Mouse (Mus musculus) forebrain, embryonic 11.5 days (tissue): ENCODE measurements around the gene Ifi211. TPM values are rescaled to one million over a fixed set of nuclear protein-coding genes. Genes with fewer than 3 reads are reported as not detected.
"Not testable (repeated sequence)": the region's sequence is repeated elsewhere in the genome, so short reads cannot be mapped to it uniquely, and the experiment has no call there.

ENCODE experiments used
- ATAC-seq: fragments of 200-750 bp; cut with Nextera tagmentation; replicated peaks from 2 replicates; pipeline ENCODE4 v1.8.0; 2017; ENCODE audit warnings: moderate TSS enrichment; ENCODE audit not compliant: low FRiP score
- DNase-seq: peaks from one replicate; pipeline ENCODE4 v3.0.0-alpha.2; 2017; ENCODE audit warnings: low spot score
- H3K27ac ChIP-seq: fragments of 300-500 bp; sonication (generic); 2 replicates; pipeline ENCODE4 v1.5.1; 2014; ENCODE audit warnings: low read depth, low read length
- H3K27me3 ChIP-seq: fragments of 300-500 bp; sonication (generic); 2 replicates; pipeline ENCODE4 v1.6.1; 2014; ENCODE audit warnings: mild to moderate bottlenecking, low read length, mixed read lengths; ENCODE audit not compliant: control insufficient read depth, insufficient read depth
- H3K36me3 ChIP-seq: fragments of 300-500 bp; sonication (generic); 2 replicates; pipeline ENCODE4 v1.6.1; 2014; ENCODE audit warnings: mild to moderate bottlenecking, low read length, moderate library complexity, mixed read lengths; ENCODE audit not compliant: control insufficient read depth, insufficient read depth
- H3K4me1 ChIP-seq: fragments of 300-500 bp; sonication (generic); replicated peaks from 2 replicates; pipeline ENCODE4 v1.6.1; 2014; ENCODE audit warnings: low read length, mixed read lengths; ENCODE audit not compliant: control insufficient read depth, insufficient read depth
- H3K4me2 ChIP-seq: fragments of 300-500 bp; sonication (generic); 2 replicates; pipeline ENCODE4 v1.6.1; 2014; ENCODE audit warnings: low read depth, mild to moderate bottlenecking, low read length, moderate library complexity, mixed read lengths; ENCODE audit not compliant: severe bottlenecking
- H3K4me3 ChIP-seq: fragments of 300-500 bp; sonication (generic); 2 replicates; pipeline ENCODE4 v1.5.1; 2014; ENCODE audit warnings: low read depth, low read length
- H3K9ac ChIP-seq: fragments of 300-500 bp; sonication (generic); 2 replicates; pipeline ENCODE4 v1.6.1; 2014; ENCODE audit warnings: low read length
- H3K9me3 ChIP-seq: fragments of 300-500 bp; sonication (generic); 2 replicates; pipeline ENCODE4 v1.6.1; 2016; ENCODE audit warnings: low read length, mixed read lengths; ENCODE audit not compliant: control insufficient read depth
- WGBS: fragments of 180-500 bp; shearing (Covaris S2); extraction: QIAGEN DNeasy Blood & Tissue Kit; methylation state at CpG from one replicate; pipeline ENCODE4 v1.1.7; 2014; 5-methylcytosine and 5-hydroxymethylcytosine counted together
- polyA plus RNA-seq: library from polyadenylated mRNA; unstranded; fragments of >200 nt; fragmentation: Nextera tagmentation; extraction: Ambion mirVana; gene quantifications from 2 replicates; pipeline ENCODE4 v1.2.1, GENCODE M21; 2014

The Ifi211 gene
- polyA plus RNA-seq, 1 experiment from 2014 or later: 0.51 TPM

DNA sequence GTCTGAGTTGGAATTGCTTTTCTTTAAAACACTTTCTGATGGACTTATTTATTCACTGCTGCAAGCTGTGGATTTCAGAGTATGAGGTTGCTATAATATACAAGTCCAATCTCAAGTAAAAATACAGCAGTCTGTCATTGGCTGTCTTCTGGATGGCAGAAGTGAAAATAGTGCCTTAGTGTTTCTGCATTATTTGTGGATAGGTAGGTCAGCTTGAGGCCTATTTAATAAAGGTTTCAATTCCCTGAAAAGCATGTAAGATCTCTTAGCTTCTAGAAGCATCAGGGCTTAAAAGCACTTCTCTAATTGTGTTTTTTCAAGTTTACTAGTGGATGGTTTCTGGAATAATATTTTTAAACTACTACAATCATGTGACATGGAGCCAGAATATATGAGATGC, 23.1 kb downstream of the Ifi211 start:
- H3K36me3 ChIP-seq, H3K4me3 ChIP-seq, H3K27me3 ChIP-seq, H3K9me3 ChIP-seq, H3K9ac ChIP-seq, ATAC-seq, H3K4me2 ChIP-seq, DNase-seq, H3K27ac ChIP-seq, H3K4me1 ChIP-seq: not testable (repeated sequence)

DNA sequence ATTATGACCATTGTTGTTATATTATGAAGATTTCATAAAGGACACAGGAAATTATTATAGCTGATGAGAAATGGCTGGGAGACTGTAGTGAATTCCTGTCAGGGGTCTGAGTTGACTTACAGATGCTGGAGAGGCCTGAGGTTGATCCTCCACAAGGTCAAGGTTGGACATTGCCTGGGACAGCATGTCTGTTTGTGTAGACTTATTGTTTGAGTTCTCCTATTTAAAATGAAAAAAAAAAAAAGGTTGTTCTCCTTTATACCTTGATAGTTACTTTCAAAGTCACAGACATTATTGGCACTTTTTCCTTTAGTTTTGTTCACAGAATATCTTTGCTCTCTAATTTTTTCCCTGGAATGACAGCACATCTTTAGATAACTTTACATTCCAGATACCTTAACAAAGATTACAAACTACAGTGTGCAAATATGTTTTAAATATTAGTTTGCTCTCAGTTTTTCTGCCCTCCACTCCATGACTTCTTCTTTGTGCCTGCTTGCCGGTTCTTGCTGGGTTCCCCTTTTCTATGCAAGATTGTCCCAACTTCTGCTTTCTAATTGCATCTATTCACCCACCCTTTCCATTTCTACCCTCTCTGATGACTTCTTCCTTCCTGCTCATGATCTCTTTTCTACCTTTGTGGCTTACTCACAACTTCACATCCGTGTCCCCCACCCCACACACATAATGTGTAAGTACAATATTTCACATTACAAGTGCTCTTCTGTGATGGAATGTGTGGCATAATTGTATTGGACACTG, 25.6 kb downstream of the Ifi211 start:
- DNase-seq, H3K9me3 ChIP-seq, H3K27ac ChIP-seq, H3K4me2 ChIP-seq, H3K9ac ChIP-seq, H3K4me3 ChIP-seq, H3K4me1 ChIP-seq, H3K36me3 ChIP-seq, H3K27me3 ChIP-seq, ATAC-seq: not testable (repeated sequence)
- WGBS: 100% methylated on average over 1 of the region's 2 CpGs

DNA sequence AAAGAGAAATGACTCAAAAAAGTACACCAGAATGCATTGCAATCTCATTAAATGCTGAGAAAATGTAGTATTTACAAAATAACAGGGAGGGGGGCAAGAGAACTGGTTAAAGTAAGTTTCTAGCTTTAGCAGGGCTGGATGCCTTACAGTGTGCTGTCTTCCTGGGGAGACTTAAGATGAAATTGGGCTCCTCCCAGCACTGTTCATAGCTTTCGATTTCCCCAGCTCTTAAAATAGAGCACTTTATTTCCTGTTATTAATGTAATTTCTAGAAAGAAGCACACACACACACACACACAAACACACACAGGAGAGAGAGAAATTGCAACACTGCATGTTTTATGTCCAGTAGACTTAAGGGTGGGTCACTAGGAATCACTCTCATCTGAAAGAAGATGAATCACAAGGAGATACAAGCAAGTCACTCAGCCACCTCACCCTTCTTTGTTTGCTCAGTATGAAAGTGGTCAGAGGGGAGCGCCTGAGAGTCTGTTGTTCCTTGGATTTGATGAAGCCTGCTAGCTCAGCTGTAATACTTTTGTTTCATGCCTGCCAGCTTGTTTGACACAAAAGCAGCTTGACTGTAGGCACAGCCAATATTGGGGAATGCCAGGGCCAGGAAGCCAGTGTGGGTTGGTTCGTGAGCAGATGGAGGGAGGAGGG, 32.7 kb downstream of the Ifi211 start:
- H3K9ac ChIP-seq, H3K36me3 ChIP-seq, H3K9me3 ChIP-seq, ATAC-seq, H3K27ac ChIP-seq, H3K27me3 ChIP-seq, H3K4me2 ChIP-seq, H3K4me3 ChIP-seq, DNase-seq, H3K4me1 ChIP-seq: not testable (repeated sequence)
- WGBS: 70% methylated on average over 3 of the region's 3 CpGs

DNA sequence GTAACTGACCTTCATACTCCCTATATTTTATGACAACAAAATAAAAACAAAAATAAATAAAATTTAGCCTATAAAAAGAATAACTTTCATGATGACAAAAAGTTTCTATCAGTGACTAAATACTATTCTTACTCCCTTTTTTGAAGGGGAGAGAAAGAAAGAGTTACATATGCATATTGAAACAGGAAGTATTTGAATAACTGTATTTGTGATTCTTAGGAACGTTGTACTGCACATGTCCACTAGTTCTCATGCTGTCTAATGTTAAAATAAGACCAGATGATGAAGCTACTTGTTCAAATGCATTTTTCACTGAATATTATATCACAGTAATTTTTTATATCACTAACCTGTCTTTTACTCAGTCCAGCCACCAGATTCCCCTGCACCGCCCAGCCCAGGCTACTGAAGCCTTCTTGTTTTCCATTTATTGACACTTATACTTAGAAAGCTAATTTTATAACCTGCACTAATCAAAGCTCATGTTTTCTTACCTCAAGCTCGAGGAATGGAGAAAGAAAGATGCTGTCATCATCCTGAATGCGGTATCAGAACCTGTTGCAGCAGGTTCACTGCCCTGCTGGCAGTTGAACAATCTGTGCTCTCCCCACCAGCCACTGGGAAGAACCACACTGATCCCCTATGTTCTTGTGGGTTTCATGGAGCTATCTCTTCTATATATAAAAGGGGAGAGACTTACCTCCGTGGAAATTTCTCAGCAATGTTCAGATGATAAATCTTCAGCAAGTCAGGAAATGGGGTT, 33.4 kb downstream of the Ifi211 start:
- not testable (repeated sequence) for H3K27me3 ChIP-seq, H3K9me3 ChIP-seq, H3K36me3 ChIP-seq, H3K27ac ChIP-seq, DNase-seq, H3K4me3 ChIP-seq, ATAC-seq, H3K4me2 ChIP-seq, H3K9ac ChIP-seq, H3K4me1 ChIP-seq
- WGBS: 83% methylated on average over 5 of the region's 5 CpGs

DNA sequence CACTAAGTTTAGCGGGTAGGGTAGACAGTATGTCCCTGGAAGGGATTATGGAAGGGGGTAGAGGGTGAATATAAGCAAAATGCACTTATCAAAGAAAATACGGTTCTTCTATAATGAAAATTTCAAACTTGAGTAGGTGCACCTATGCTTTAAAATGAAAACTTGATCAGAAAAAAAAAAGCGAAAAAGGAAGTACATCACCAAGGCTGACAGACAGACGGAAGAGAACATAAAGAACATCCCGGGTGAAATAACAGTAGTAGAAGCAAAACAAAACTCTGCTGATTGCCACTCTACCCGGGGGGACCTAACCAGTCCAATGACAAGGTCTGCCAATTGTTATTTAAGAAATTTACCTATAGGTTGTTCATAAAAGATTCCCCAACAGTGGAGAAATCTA, 34.6 kb downstream of the Ifi211 start:
- DNase-seq, H3K36me3 ChIP-seq, H3K9me3 ChIP-seq, H3K9ac ChIP-seq, H3K27me3 ChIP-seq, H3K27ac ChIP-seq, H3K4me1 ChIP-seq, H3K4me3 ChIP-seq, H3K4me2 ChIP-seq, ATAC-seq: not testable (repeated sequence)
- 88% methylated on average over 6 of the region's 6 CpGs for WGBS

DNA sequence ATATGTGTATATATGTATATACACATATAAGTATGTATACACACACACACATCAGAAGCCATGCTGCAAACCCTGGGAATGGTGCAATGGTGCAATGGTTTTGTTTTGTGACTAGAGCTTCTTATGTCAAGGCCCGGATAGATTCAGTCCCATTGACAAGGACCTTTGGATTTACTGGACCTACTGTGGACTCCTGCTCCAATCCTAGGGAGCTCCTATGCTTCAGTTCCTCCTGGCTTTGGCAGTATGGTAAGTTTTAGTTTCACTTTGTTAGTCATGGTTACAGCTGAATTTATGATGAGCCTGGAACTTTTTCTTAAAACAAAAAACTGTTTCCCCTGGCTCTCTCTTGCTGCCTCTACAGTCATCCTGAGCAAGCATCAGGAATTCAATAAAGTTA, 35.7 kb downstream of the Ifi211 start:
- H3K27me3 ChIP-seq, ATAC-seq, H3K4me2 ChIP-seq, DNase-seq, H3K4me3 ChIP-seq, H3K9me3 ChIP-seq, H3K9ac ChIP-seq, H3K27ac ChIP-seq, H3K4me1 ChIP-seq, H3K36me3 ChIP-seq: not testable (repeated sequence)
- WGBS: 81% methylated on average over 1 of the region's 1 CpGs

DNA sequence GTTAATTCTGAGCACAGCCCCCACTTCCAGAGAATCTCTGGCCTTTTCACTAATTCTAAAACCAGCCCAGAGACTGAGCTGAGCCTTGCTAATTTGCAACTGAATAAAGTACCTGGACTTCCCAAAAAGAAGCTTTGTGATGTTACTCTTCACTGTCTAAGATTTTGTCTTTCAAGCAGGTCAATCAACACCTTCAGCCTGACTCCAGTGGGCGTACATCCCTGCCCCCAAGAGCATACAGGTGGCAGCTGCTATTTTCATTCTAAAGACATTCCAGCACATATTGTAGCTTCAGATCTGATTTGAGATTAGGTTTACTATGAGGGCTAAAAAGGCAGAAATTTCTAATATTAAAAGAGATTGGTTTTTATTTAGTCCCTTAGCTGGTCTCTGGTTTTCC, 44.3 kb downstream of the Ifi211 start:
- 82% methylated on average over 1 of the region's 1 CpGs for WGBS
- H3K27me3 ChIP-seq, DNase-seq: not testable (repeated sequence)

DNA sequence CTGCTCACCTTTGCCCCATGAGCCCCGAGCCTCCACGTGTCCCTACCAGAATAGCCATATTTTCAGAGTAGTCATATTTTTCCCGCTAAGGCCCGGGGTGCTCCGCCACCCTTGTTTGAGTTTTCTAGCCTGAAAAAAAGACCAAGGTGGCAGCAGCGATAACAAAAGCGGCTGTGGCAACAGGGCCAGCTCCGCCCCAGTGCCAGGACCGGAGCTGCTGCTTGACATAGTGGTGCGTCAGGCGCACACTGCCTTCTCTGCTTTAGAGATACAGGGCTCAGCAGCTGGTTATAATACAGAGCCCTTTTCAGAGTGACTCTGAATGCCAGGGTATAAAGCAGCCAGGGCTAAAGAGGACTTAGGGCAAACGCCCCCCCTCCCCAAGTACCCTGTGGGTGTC, 46.3 kb downstream of the Ifi211 start:
- no peak for ATAC-seq
- no peak overlapping the region for H3K4me2 ChIP-seq
- no peak overlapping the region for H3K27ac ChIP-seq
- no peak for DNase-seq
- H3K36me3 ChIP-seq: no peaks in the 10 kb centered on the region
- no peaks in the 10 kb centered on the region for H3K27me3 ChIP-seq
- WGBS: 85% methylated on average over 12 of the region's 12 CpGs
- H3K4me3 ChIP-seq: no peak overlapping the region
- H3K4me1 ChIP-seq: no peaks in the 10 kb centered on the region
- H3K9me3 ChIP-seq: no peaks in the 10 kb centered on the region
- H3K9ac ChIP-seq: no peak overlapping the region

More for the DNA sequence above, 44.3 kb downstream of the Ifi211 start:
- not testable (repeated sequence) for ATAC-seq, H3K9ac ChIP-seq, H3K9me3 ChIP-seq, H3K27ac ChIP-seq, H3K36me3 ChIP-seq, H3K4me3 ChIP-seq, H3K4me2 ChIP-seq, H3K4me1 ChIP-seq
